Mouse (Mus musculus) induced T-regulatory cell, adult 2 months (primary cell): ENCODE measurements around the gene Tspan9.

Source experiments
- DNase-seq: peaks from one replicate; pipeline ENCODE4 v3.0.0-alpha.2; 2012; ENCODE audit warnings: low read depth

The Tspan9 gene

DNA sequence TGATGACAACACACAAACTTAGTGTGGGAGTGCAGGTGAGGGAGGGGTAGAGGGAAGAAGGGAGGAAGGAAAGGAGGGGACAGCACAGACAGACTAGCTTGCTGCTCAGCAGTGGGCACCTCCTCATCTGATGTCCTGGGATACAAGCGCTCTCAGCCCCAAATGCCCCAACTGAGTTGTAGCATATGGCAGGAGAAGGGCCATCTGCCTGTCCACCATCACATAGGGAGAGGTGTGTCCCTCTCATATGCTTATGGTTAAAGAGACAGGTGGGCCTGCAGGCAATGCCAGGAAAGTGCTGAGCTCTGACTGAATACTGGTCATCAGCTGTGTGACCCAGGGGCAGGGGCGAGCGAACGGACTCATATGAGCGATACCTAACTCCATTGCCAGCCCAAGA, 163.6 kb downstream of the Tspan9 start:
- no peak for DNase-seq

DNA sequence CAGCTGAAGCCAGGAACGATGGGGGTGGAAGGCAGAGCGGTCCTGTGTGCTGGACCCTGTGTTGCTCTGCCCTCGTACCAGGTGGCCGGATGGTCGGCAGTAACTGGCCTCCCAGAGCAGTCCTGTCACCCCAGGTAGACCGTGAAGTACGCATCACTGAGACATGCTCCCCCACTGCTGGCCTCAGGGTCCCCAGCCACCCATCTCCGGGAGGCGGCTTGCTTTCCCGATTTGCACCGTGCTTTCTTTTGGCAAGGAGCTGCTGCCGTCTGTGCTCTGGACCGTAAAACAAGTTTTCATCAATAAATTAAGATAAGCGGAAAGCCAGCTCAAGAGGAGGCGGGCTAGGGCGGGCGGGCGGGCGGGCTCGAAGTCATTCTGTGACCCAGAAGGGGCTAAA, 164.5 kb downstream of the Tspan9 start:
- no peak for DNase-seq

DNA sequence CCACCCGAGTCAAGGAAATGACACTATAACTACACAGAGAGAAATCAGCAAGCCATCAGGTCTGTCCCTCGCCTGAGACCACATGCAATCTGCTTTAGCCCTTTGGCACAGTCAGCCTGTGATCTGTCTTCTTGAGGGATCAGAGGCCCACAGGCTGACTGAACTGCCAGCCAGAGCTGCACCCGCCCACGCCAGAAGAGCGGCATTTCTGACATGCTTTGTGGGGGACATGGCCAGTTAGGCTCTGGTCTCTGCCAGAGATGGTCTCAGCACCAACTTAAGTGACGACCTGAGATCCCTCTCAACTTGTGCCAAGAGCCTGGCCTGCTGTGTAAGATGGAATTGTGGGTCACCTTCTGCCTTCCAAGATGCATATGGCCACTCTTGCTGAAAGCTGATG, 166.7 kb downstream of the Tspan9 start:
- DNase-seq = no peak

DNA sequence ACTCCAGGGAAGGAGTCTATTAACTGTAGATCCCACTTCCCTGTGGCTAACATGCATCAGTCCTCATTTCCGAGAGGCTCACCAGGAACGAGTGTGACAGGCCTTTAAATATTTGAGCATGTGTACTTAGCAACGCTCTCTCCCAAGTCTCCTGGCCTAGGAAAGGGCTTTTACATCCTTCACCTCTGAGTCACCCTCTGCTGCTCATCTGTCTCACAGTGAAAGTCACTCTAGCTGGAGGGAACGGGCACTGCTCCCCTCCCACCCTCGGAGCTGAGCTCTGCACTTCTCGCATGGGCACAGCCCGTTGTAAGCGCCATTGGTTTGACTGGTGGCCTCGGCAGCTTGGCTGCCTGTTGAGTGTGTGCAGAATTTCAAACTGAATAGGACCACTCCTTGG, 169.4 kb downstream of the Tspan9 start:
- DNase-seq = no peak

DNA sequence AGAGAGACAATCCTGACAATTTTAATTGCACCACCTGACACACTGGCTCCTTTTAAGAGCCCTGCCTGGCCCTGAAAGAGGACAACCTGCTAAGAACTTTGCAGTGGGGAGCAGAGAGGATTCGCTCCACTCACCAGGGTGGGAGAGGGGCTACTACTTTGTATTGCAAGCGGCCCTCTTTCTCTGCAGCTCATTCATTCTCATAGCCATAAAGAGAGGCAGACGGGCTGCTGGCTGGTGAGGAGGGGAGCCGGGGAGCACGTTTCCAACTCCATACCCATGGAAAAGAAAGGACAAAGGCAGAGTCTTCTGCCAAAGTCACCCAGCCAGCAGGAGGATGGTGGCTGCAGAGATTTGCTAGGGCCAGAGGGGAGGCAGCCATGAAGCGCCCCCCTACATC, 169.8 kb downstream of the Tspan9 start:
- no peak for DNase-seq

DNA sequence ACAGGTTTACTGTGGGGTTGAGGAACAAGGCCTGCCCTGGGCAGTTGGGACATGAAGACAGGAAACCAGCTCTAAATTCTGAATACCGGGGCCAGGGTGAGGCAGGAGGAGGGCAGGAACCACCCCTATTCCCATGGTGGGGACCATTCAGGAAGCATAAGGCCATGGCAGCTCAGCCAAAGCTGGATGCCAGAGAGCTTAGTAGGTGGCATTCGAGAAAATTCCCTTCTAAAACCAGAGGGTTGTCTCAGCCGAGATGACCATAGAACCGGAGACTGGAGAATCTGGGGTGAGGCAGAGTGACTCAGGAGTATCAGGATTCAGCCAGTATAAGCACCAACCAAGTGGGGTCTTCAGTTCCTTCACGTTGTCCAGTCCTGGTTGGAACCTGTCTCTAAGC, 171.5 kb downstream of the Tspan9 start:
- DNase-seq = no peak

DNA sequence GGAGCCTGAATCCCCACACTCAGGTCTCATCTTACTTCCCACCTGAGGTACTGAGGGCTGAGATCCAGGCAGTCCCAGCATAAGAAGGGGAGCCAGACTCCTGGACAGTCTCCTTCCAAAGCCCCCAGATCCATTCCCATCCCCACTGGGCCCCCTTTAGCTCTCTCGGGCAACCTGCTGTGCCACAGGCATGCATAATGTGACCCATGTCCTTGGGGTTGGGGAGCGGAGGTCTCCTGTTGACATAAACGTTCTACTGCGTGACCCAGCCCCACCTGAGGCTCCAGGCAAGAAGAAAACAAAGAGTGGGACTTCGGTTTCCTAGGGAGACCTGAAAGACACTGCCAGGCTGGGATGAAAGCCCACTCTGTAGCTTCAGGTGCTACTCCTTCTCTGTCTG, 172.5 kb downstream of the Tspan9 start:
- DNase-seq = no peak

DNA sequence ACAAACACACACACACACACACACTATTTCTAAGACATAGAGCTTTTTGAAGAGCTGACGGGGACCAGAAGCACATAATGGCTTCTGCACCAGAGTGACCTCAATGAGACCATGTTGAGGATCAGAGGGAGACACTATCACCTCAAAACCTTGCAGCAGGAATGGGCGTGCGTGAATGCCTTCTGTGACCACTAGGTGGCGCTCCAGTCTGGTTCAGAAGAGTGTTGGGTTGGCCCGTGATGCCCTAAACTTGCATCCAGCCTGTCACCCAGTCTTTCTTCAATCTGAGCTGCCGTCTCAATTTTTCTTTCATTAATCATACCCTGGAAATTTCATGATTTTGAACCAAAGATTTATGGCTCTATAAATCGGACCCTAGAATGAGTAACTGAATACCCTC, 173.3 kb downstream of the Tspan9 start:
- DNase-seq = peak; percentile 68

DNA sequence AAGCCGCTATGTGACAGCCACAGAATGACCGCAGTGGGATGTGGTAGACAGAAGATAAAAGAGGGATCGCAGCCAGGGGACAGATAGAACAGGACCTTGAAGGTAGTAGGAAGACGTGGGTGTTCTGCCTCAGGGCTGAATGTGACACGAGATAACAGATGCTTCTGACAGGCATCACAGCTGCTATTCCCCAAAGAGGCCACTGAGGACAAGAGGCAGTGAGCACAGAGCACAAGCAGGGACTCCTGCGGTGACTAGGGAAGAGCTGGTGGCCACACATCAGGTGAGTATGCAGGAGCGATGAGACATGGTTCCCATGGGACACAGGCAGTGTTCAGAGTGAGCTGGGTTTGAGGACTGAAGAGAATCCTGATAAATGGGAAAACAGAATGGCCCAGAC, 173.7 kb downstream of the Tspan9 start:
- no peak for DNase-seq

DNA sequence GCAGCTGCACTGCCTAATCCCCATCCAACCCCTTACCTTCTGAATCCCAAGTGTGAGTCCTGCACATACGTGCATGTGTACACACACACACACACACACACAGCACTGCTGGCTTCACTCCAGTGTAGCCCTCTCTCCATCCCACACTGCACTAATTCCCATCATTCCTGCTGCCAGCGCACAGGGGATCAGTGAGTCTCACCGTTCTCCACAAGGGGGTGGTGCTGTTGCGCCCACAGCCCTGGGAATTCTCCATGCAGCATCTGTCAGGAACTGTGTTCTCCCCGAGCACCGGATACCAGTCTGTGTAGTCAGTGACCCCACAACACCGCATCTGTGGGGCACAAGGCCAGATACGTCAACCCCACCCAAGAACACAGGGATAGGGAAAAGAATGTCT, 177.9 kb downstream of the Tspan9 start:
- no peak for DNase-seq

DNA sequence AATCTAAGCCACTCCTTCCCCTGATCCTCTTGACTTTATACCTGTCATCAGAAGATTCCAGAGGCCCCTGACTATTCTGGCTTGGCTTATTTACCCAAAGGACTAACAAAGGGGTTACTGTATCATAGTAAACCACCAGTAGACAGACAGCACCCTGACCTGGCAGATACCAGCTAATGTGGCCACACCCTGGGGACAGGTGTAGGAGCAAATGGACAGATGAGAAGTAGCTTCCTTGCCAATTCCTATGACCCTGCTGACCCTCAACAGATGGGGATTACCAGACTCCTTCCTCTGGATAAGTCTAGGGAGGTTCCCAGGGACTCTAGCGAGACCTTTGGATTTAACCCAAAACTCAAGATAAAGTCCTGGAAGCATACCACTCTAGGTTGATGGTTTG, 183.2 kb downstream of the Tspan9 start:
- DNase-seq = no peak

DNA sequence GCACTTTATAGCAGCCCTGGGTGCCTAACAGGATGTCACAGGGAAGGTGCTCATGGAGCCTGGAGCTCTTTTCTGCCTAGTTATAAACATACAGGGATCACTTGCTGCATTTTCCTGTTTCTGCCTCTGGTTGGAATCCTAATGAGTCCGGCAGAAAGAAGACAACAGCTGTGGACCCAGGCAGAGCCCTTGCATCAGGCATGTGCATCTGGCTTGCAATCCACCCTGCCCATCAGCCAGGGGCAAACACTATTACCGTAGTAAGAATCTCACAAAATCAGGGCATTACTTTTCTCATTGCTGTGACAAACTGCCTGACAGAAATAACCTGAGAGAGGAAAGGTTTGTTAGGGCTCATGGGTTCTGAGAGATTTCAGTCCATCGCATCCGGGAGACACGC, 187.2 kb downstream of the Tspan9 start:
- DNase-seq = no peak

DNA sequence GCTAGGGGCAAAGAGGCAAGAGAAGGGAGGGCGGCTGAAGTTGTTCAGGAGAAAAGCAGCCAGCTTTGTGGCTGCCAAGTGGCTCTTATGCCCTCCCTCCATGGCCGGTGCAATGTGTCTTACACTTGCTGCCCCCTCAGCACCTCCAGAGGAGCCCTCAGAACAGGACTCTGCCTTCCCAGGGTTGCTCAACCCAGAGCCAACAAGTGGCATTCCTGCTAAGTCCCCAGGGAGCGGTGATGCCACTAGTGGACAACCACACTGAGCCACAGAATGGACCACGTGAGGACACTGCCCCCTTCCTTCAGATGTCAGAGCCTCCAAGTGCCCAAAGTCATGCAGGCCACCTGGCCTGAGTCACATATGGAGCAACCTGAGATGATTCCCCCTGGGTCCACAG, 190.3 kb downstream of the Tspan9 start:
- no peak for DNase-seq

DNA sequence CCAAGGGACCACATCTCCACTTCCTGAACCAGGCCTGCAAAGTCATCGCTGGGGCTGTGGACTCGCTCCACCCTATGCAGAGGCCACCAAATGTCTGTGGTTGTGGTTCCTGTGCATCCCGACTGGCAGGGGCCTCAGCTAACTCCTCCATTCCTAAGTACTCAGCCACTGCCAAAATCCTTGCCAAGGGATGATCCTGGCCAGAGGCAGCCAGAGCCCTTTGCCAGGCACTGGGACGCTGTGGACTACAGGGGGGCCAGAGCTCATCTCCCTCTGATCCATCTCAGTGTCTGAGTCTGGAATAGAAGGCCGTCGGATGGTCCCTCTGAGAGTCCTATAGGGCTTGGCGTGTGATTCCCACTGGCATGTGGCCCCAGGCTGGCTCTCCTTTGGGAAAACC, 193.5 kb downstream of the Tspan9 start:
- no peak for DNase-seq

DNA sequence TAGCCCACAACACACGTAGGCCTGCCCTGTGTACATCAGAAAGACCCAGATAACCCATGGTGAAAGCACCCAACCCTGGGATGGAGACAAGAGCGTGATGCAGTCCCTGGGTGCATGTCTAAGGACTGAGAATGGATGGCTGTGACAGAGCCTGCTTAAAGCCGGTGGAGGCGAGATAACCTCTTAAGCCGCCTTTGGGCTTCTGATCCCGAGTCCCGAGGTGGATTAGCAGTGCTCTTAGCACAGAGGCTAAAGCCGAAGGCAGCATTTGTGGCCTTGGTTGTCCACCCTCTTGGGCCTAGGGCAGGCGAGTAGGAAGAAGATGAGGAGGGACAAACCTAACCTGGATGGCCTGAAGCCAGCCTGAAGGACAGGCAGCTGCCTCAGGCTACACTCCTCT, 194.7 kb downstream of the Tspan9 start:
- no peak for DNase-seq

DNA sequence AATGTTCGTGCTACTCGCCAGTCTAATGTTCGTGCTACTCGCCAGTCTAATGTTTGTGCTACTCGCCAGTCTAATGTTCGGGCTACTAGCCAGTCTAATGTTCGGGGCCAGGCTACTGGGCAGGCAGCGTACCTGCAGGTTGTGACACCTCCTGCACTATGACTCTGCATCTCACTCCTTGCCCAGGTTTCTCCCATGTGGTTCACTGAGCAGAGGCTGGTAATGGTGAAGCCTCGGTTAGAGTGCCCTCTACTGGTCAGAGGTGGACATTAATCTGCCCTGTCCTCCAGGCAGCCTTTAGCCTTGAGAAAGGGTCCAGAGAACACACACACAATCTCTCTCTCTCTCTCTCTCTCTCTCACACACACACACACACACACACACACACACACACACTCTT, 197.7 kb downstream of the Tspan9 start:
- peak; percentile 56 for DNase-seq

DNA sequence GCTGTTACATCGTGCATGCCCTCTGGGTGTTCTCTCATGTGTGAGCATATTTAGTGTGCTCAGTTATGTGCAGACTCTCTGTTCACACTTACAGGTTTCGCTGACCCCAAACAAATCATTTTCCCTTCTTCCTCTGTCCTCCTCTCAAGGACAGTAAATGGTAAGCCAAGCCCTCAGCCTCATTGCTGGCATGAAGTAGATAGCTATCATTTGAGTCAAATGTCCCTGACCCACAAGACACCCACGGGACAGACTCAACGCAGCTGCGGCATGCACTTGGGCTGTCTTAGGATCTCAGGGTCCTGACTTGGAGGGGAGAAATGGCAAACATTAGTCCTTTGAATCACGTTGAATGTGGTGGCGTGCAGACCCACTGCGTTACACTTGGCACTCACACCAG, 201.0 kb downstream of the Tspan9 start:
- DNase-seq = no peak

DNA sequence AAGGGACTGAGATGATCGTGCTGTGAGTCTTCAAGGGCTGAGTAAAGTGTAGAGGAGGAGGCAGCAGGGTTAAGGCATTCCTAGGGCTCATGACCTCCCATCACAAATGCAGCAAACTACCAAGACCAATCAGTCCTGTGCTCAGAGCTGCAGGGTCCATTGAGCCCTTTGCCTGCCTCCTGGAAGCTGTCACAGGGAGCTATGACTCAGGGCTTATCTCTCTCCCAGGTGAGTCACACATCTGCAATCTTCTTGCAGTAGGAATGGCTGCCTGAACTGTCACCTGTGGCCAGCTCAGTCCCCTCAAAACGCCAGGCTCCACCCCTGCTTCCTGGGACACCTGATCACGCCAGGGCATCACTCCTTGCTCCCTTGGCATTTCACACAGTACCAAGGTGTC, 208.3 kb downstream of the Tspan9 start:
- DNase-seq = no peak

DNA sequence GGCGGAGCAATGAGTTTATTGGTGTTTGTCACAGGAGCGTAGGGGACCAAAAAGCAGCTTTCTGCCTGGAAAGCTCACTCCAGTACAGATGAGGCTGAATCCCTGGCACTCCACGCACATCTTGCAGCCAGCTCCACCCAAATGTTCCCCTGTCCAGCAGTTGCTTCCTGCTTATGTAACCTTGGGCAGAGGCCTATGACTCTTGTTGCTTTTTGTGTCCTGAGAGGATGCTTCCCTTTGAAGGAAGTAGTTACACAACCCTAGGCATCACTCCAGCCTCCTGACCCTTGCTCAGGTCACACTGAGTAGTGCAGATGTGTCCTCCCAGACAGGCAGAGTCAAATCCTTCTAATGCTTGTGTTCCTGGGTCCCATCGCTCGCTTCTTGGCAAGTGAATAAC, 209.6 kb downstream of the Tspan9 start:
- DNase-seq = no peak

DNA sequence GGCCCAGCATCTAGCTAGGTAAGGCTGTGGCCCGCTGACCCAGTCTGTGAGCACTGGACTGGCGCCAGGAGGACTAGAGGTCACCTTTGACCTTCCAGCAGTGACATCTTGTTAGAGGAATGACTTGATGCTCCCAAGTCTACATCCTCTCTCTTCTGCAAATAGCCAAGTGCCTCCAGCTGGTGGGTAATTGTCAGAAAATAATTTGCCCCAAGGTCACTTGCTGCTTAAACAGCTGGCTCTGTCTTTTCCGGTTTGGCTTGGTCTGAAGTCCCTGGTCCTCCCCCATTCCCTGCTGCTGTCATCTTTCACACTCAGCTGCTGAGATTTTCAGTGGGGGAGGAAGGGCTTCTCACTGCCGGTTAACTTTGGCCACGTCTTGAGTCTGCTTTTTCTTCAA, 210.7 kb downstream of the Tspan9 start:
- DNase-seq = no peak

DNA sequence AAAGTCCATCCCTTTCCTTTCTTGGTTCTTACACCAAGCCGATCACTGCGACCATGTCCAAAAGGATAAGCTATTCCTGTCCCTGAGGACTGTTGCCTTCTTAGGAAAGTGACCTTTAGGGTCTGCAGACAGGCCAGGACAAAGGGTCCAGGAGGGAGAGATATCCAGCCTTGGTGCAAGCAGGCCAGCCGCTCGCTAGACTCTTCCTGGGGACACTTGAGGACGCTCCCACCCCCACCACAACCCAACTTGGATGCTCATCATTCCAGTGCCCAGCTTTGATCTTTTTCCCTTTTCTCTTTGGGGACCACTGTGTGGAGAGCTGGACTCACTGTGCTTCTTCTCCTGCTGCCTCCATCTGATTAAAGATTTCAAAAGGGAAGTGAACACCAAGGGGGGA, 214.7 kb downstream of the Tspan9 start:
- no peak for DNase-seq

DNA sequence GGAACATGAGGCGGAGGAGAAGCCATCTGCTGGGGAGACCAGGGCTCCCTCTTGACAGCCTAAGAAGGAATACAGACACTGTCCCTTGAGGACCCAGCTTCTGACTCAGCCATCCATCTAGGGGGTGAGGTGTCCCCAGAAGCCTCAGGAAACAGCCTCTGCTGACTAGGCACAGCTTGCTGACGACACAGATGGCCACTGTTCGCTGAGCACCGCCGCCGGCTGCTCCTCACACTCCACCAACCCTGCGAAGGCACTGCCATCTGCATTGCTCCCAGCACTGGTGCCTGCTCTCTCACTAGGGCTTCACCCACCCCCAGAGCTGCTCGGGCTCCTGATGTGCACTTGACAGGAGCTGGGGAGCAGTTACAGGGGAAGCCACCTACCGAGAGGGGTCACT, 217.5 kb downstream of the Tspan9 start:
- DNase-seq = no peak

DNA sequence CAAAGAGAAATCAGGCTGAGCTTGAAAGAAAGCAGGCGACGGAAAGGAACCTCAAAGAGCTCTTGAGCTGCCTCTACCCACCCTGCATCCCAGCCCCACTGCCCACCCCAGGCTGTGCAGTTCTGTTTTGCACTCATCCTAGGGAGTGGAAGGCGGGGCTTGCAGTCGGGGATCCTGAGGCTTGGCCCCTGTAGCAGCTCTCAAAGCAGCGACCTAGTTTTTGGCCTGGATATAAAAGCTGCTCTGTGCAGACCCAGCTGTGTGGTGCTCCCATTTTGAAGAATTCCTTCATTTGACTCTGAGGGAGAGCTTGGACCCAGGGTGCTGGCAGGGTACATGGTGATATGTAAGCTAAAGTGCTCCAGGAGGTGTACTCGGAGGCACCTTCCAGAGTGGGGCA, 218.6 kb downstream of the Tspan9 start:
- DNase-seq = no peak

DNA sequence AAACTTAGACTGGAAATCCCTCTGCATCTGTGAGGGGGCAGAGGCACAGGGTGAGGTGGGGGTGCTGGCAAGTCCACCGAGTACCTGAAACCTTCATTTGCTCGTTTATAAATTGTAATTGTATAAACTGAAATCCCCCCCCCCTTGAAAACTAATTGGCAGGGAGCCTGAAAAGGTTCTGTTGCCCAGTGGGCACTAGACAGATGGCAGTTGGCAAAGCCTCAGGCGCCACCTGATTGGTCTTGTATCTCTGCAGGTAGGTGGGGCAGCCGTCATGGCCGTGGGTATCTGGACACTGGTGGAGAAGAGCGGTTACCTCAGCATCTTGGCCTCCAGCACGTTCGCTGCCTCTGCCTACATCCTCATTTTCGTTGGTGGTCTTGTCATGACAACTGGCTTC, 220.1 kb downstream of the Tspan9 start:
- DNase-seq = no peak

DNA sequence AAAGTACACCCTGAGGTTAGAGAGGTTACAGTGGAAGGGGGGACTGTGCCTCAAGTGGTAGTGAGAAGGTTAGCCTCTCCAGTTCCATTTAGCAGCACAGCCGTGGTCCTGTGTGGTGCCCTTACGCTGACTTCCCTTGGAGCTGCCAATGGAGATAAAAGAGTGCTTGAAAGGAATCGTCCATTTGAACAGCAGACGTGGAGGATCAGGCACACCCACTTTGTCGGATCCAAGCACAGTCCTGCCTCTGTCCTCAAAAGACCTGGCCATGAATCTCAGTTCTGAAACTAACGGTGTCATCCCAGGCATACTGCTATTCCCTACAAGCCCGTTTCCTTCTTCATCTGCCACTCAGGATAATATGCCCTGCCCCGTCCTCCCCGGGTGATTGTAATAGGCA, 221.4 kb downstream of the Tspan9 start:
- DNase-seq = no peak

DNA sequence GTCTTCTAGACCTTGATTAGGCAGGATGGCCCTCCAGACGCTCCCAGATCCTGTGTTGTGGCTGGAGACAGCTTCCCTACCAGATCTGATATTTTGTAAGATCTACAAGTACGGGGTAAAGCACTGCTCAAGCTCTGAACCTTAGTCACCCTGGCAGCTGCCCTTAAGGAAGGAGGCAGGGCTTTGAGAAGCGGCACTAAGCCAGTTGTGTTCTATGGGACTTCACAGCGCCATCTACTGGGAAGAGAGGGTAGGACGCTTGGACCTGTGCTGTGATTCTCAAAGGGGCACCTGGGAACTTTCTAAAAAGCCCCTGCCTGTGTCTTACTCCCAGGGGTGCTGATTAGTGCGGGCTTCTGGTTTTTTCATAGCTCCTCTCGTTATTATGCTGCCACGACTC, 222.7 kb downstream of the Tspan9 start:
- DNase-seq = peak; percentile 61
